Mouse (Mus musculus) brown adipose tissue, adult 24 weeks (tissue): ENCODE results near the gene Pitx2. TPM values are rescaled to one million over a fixed set of nuclear protein-coding genes. Genes with fewer than 3 reads are reported as not detected.

Source experiments
- H3K27ac ChIP-seq: fragments of 200-500 bp; replicated peaks from 2 replicates; pipeline ENCODE4 v1.5.1; 2012; ENCODE audit warnings: low read depth, mild to moderate bottlenecking, low read length
- H3K4me1 ChIP-seq: fragments of 200-500 bp; 2 replicates; pipeline ENCODE4 v1.6.1; 2012; ENCODE audit warnings: low read length, mixed read lengths; ENCODE audit not compliant: control insufficient read depth, insufficient read depth, insufficient read length
- H3K4me3 ChIP-seq: fragments of 200-500 bp; 2 replicates; pipeline ENCODE4 v1.5.1; 2012; ENCODE audit warnings: low read depth, mild to moderate bottlenecking, low read length, moderate library complexity; ENCODE audit not compliant: insufficient read depth
- polyA plus RNA-seq: library from polyadenylated mRNA; stranded (reverse); fragments of >200 nt; gene quantifications from 2 replicates; pipeline ENCODE4 v1.2.4, GENCODE M21; 2012; ENCODE audit not compliant: missing spikeins, insufficient read depth, insufficient read length

Gene Pitx2
- polyA plus RNA-seq, 1 experiment, result 0.59 TPM

DNA sequence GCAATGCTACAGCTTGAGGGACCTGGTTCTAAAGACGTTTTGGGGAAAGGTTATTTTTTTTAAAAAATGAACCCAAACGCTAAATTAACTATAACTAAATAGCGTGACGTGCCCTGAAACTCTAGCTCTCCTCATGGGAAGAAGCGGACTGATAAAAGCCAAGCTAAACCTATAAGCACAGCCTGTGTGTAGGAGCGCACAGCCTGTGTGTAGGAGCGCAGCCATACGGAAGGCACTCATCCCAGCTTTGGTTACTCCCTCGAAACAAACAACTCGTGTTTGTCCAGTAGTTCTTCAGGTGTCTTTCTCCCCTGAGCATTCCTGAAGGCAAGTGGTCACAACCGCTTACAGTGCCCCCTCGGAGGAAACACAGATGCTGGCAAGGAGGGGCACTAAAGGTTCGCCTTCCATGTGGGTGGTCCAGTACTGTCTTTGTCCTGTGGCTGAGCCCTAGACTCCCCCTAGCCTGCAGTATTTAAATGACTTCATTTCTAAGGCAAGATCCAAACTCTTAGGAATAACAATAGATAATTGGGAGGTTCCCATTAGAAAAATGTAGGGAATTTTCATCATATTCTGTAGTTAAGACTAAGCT is 39.1 kb downstream of the Pitx2 start:
- Histone ChIP-seq H3K27ac (no peak overlapping the region), H3K4me1 (no peaks in the 10 kb centered on the region), H3K4me3 (no peak overlapping the region)

GRCm38 (mm10) chr3:129250997-129251396 is 51.3 kb downstream of the Pitx2 start:
- no peak overlapping the region for H3K4me3 ChIP-seq
- no peak overlapping the region for H3K27ac ChIP-seq
- H3K4me1 ChIP-seq, result no peaks in the 10 kb centered on the region

DNA sequence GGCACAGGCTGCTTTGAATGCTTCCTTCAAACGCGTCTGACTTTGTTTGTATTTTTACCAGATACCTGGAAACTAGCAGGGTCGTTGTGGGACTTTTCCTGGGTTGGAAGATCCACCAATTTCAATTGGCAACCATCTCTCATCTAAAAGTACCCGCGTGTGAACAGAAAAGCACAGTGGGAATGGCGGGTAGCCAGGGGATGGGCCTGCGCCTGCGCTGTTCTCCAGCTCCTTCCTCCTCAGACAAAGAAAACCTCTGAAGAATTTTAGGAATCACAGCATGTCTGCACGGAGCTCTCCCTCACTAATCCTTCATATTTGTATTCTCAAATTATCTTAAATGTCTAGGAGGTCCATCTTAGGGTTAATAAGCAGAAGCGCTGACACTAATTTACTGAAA is 54.6 kb downstream of the Pitx2 start:
- H3K4me3 ChIP-seq, result no peak overlapping the region
- no peaks in the 10 kb centered on the region for H3K4me1 ChIP-seq
- H3K27ac ChIP-seq, result no peak overlapping the region

DNA sequence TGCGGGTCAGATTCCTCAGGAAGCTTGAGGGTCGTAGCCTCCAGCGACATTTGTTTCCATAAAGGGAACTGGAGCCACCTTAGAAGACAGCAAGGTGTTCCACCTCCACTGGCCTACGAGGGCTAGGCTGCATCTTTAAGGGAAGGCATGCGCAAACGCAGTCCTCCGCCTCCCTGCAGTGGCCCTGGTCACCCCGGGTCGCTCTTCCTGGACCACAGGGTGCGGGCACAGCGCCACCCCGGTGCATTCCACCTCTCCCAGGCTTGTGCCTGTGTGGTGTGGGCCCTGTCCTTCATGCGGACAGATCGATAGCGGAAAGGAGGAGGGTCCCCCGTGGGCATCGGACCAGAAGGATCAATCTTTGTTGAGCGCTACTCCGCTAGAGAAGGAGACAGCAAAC is 56.6 kb downstream of the Pitx2 start:
- H3K4me1 ChIP-seq, result no peaks in the 10 kb centered on the region
- no peak overlapping the region for H3K27ac ChIP-seq
- H3K4me3 ChIP-seq, result no peak overlapping the region

- H3K4me3 ChIP-seq, result no peak overlapping the region
- H3K4me1 ChIP-seq, result no peaks in the 10 kb centered on the region
- H3K27ac ChIP-seq, result no peak overlapping the region
These were observed 57.1 kb downstream of the Pitx2 start for GRCm38 (mm10) chr3:129256766-129257165.

DNA sequence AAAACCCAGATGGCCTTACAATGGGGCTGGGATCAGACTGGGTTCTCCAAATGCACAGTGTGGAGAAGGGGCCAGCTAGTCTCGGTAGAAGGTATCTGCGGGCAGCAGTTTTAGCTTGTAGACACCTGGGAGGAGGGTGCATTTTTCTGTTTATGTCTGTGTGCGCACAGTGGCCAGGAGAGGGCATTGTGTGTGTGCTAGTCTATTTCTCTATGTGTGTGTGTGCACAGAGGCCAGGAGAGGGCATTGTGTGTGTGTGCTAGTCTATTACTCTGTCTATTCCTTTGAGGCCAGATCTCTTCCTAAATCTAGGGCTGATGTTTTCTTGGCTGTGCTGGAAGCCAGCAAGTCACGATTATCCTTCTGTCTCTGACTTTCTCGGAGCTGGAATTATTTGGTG is 58.8 kb downstream of the Pitx2 start:
- Histone ChIP-seq H3K27ac (no peak overlapping the region), H3K4me1 (no peaks in the 10 kb centered on the region)

More for the DNA sequence above, 58.8 kb downstream of the Pitx2 start:
- H3K4me3 ChIP-seq, result no peak overlapping the region

Other genes with a start within 250 kb of the Pitx2 start
- gene Enpep, start 132.8 kb downstream of the Pitx2 start, polyA plus RNA-seq, result 13.1 and 13.4 TPM in 2 replicates